Mouse (Mus musculus) stomach, embryonic 15.5 days (tissue): Measurements from ENCODE around the gene Abcf2. TPM values are rescaled to one million over a fixed set of nuclear protein-coding genes. Genes with fewer than 3 reads are reported as not detected.
"Not testable (repeated sequence)": the region's sequence is repeated elsewhere in the genome, so short reads cannot be mapped to it uniquely, and the experiment has no call there.

Experiments
- ATAC-seq: fragments of 200-750 bp; cut with Nextera tagmentation; 2 replicates; pipeline ENCODE4 v1.8.0; 2017; ENCODE audit warnings: low read depth, moderate number of reproducible peaks, moderate TSS enrichment; ENCODE audit not compliant: insufficient read depth, low FRiP score
- H3K27ac ChIP-seq: fragments of 300-500 bp; sonication (generic); 2 replicates; pipeline ENCODE4 v1.5.1; 2015; ENCODE audit warnings: mild to moderate bottlenecking, inconsistent platforms
- H3K27me3 ChIP-seq: fragments of 300-500 bp; sonication (generic); replicated peaks from 2 replicates; pipeline ENCODE4 v1.6.1; 2015; ENCODE audit warnings: inconsistent platforms
- H3K36me3 ChIP-seq: fragments of 300-500 bp; sonication (generic); 2 replicates; pipeline ENCODE4 v1.6.1; 2015; ENCODE audit warnings: inconsistent platforms
- H3K4me1 ChIP-seq: fragments of 300-500 bp; sonication (generic); 2 replicates; pipeline ENCODE4 v1.6.1; 2015; ENCODE audit warnings: inconsistent platforms
- H3K4me2 ChIP-seq: fragments of 300-500 bp; sonication (generic); 2 replicates; pipeline ENCODE4 v1.6.1; 2015; ENCODE audit warnings: mild to moderate bottlenecking, inconsistent platforms
- H3K4me3 ChIP-seq: fragments of 300-500 bp; sonication (generic); replicated peaks from 2 replicates; pipeline ENCODE4 v1.5.1; 2015; ENCODE audit warnings: inconsistent platforms
- H3K9ac ChIP-seq: fragments of 300-500 bp; sonication (generic); 2 replicates; pipeline ENCODE4 v1.6.1; 2015; ENCODE audit warnings: inconsistent platforms
- H3K9me3 ChIP-seq: fragments of 300-500 bp; sonication (generic); 2 replicates; pipeline ENCODE4 v1.6.1; 2016; ENCODE audit warnings: inconsistent platforms
- WGBS: fragments of 180-500 bp; shearing (Covaris S2); methylation state at CpG from one replicate; pipeline ENCODE4 v1.1.7; 2015; 5-methylcytosine and 5-hydroxymethylcytosine counted together
- polyA plus RNA-seq: library from polyadenylated mRNA; unstranded; fragments of >200 nt; fragmentation: Nextera tagmentation; extraction: Ambion mirVana; gene quantifications from 2 replicates; pipeline ENCODE4 v1.2.1, GENCODE M21; 2015

Gene Abcf2
- polyA plus RNA-seq, 1 experiment from 2014 or later, result 85.9 TPM

DNA sequence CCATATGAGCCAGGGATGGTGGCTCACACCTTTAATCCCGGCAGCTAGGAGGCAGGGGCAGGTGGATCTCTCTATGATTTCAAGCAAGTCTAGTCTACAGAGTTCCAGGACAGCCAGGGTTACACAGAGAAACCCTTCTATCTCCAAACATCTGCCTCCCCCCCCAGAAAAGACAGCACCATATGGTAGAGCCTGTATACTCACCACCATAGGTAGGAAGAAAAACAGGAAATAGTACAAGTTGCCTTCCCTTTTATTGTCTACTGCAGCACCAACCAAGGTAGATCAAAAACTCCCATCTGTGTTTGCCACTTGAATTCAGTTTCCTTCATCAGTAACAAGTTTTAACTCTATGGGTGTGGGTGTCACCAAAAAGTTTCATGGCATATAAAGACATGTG lies 1.3 kb downstream of the Abcf2 start:
- H3K9ac ChIP-seq, result no peak overlapping the region
- H3K27ac ChIP-seq, result no peak overlapping the region
- H3K27me3 ChIP-seq, result no peaks in the 10 kb centered on the region
- WGBS, result 80% methylated on average over 1 of the region's 1 CpGs
- H3K4me3 ChIP-seq, result peak overlapping the region; percentile 86
- peaks cover 11% of the 10 kb centered on the region for H3K4me1 ChIP-seq
- no peaks in the 10 kb centered on the region for H3K9me3 ChIP-seq
- ATAC-seq, result no peak
- H3K36me3 ChIP-seq, result peaks cover 36% of the 10 kb centered on the region
- peak overlapping the region; percentile 83 for H3K4me2 ChIP-seq

DNA sequence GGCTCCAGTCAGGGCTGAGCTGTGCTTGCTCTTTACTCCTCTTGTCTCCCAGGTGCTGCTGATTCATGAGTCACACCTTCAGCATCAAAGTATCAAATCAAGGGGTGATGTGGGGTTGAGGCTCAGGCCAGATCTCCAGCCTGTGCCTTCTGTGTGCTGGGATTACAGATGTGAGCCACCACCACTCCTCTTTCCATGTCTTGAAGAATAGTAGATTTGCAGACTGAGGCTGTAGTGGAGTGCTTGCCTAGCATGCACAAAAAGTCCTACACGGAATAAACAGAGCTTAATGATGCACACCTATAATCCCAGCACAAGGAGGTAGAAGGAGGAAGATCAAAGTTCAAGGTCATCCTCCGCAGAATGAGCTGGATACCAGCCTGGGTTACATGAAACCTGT lies 20.6 kb downstream of the Abcf2 start, which contains the start of gene 4931409K22Rik:
TSS of gene 4931409K22Rik (minus strand) at position 101 of the 400 bp plus-strand sequence.
- no peak for ATAC-seq
- no peaks in the 10 kb centered on the region for H3K4me1 ChIP-seq
- no peak within 1 kb of the TSS for H3K27ac ChIP-seq
- H3K9ac ChIP-seq, result no peak within 1 kb of the TSS
- no peak within 1 kb of the TSS for H3K4me3 ChIP-seq
- no peaks in the 10 kb centered on the region for H3K36me3 ChIP-seq
- H3K4me2 ChIP-seq, result no peak within 1 kb of the TSS
- WGBS, result 67% methylated on average over 2 of the region's 2 CpGs
- H3K9me3 ChIP-seq, result no peaks in the 10 kb centered on the region
- no peaks in the 10 kb centered on the region for H3K27me3 ChIP-seq

GRCm38 (mm10) chr5:24555335-24555734 lies 21.9 kb downstream of the Abcf2 start:
- H3K27ac ChIP-seq, H3K4me2 ChIP-seq, H3K9ac ChIP-seq, H3K4me3 ChIP-seq, H3K27me3 ChIP-seq, ATAC-seq, H3K36me3 ChIP-seq, H3K4me1 ChIP-seq, H3K9me3 ChIP-seq: not testable (repeated sequence)
- WGBS, result 87% methylated on average over 7 of the region's 7 CpGs

DNA sequence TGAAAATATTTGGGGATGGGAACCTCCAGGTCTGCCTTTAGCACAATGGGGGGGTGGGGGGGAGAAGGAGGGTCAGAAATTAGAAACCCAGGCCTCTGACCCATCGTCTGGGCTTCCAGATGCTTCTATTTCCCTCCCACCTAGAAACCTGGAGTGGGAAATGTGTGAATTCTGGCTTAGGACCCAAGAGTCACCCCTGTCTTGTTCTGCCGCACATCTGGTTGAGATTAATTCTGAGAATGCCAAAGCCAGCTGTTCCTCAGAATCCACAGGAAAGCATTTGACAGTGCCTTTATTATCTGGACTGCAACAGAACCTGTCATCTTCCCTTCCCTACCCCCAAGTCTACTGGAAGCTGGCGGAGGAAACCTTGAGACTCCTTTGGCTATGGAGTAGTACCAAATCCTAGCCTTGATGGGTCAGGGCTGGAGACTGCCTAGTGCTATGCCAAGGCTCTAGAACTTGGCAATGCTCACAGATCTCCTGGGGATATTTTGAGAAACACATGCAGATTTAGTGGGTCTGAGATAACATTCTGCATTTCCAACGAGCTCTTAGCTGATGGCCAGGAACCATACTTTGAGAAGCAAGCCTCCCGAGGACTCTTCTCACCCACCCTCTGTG lies 23.5 kb downstream of the Abcf2 start:
- H3K4me2 ChIP-seq, result no peak overlapping the region
- H3K9ac ChIP-seq, result no peak overlapping the region
- no peaks in the 10 kb centered on the region for H3K36me3 ChIP-seq
- H3K9me3 ChIP-seq, result no peaks in the 10 kb centered on the region
- ATAC-seq, result no peak
- H3K27me3 ChIP-seq, result no peaks in the 10 kb centered on the region
- H3K4me1 ChIP-seq, result peaks cover 9% of the 10 kb centered on the region
- 68% methylated on average over 5 of the region's 5 CpGs for WGBS
- H3K4me3 ChIP-seq, result no peak overlapping the region
- no peak overlapping the region for H3K27ac ChIP-seq

DNA sequence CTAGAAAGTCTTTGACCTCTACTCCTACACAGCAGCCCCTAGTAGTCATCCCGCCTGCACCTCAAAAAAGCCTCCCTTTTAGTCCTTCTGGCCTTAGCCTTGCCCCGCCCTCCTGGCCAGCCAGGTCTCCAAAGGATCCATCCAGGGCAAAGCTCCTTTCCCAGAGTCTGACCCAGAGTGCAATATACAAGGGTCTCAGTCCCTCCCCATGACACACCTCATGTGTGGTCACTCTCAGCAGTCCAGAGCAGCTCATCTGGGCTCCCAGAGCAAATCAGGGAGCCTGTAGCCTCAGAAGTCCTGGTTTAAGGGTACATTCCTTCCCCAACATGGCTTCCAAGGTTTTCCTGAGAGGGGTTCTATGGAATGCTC lies 26.0 kb downstream of the Abcf2 start:
- Histone ChIP-seq H3K9ac (no peak overlapping the region), H3K36me3 (no peaks in the 10 kb centered on the region), H3K27me3 (no peaks in the 10 kb centered on the region), H3K4me3 (0 out of 2 replicates have a peak overlapping the region, but pooled peaks have one; percentile 11), H3K4me1 (peaks cover 9% of the 10 kb centered on the region), H3K4me2 (peak overlapping the region; percentile 43), H3K27ac (no peak overlapping the region), H3K9me3 (no peaks in the 10 kb centered on the region)
- 48% methylated on average over 2 of the region's 2 CpGs for WGBS
- no peak for ATAC-seq

DNA sequence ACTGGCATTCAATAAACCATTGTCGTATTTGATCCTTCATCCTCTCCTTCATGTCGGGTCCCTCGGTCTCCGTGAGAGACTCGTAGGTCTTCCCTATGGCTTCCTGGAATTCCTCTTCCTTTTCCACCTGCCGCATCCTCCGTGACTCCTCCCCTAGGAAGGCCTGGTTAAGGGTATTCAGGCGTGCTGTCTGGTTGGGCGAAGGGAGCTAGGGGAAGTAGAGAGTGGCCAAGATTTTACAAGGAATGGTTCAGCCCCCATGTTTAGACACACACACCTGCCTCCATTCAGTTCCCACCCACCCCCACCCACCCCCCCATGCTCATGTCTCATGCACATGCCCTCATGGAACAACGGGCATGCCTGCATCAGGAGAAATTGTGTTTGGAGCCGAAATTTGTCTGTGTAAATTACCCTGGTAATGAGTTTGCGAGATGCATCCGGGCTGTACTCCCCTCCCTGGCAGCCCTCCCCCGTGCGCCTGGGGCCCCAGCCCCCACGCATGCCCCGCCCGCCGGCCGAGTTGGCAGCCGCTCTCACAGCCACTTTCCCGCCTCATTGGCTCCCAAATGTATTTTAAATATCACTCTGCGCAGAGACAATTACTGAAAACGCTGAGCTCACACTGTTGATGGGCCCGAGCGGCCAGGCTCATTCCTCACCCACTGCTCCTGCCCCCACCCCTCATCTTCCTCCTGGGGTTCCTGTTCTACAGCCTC lies 26.5 kb downstream of the Abcf2 start:
- Histone ChIP-seq H3K4me3 (0 out of 2 replicates have a peak overlapping the region, but pooled peaks have one; percentile 11), H3K27me3 (no peaks in the 10 kb centered on the region), H3K36me3 (no peaks in the 10 kb centered on the region), H3K9ac (no peak overlapping the region), H3K4me1 (peaks cover 9% of the 10 kb centered on the region), H3K9me3 (no peaks in the 10 kb centered on the region), H3K27ac (no peak overlapping the region), H3K4me2 (peak overlapping the region; percentile 43)
- ATAC-seq, result peak; percentile 59
- WGBS, result 25% methylated on average over 26 of the region's 26 CpGs

- H3K9ac ChIP-seq, result no peak overlapping the region
- H3K9me3 ChIP-seq, result no peaks in the 10 kb centered on the region
- ATAC-seq, result no peak
- H3K27me3 ChIP-seq, result no peaks in the 10 kb centered on the region
- H3K36me3 ChIP-seq, result no peaks in the 10 kb centered on the region
- no peak overlapping the region for H3K4me3 ChIP-seq
- H3K27ac ChIP-seq, result no peak overlapping the region
- H3K4me2 ChIP-seq, result no peak overlapping the region
- whole genome bisulfite sequencing, result 71% methylated on average over 7 of the region's 7 CpGs
- H3K4me1 ChIP-seq, result peaks cover 13% of the 10 kb centered on the region
Measured at GRCm38 (mm10) chr5:24542643-24543042, 34.6 kb downstream of the Abcf2 start.

- Histone ChIP-seq H3K4me1 (peaks cover 13% of the 10 kb centered on the region), H3K27me3 (no peaks in the 10 kb centered on the region), H3K27ac (no peak overlapping the region), H3K4me3 (0 out of 2 replicates have a peak overlapping the region, but pooled peaks have one; percentile 14), H3K9me3 (no peaks in the 10 kb centered on the region), H3K36me3 (no peaks in the 10 kb centered on the region), H3K9ac (no peak overlapping the region), H3K4me2 (peak overlapping the region; percentile 48)
- 13% methylated on average over 6 of the region's 6 CpGs for WGBS
- no peak for ATAC-seq
Measured at GRCm38 (mm10) chr5:24541144-24541569, 36.1 kb downstream of the Abcf2 start.

DNA sequence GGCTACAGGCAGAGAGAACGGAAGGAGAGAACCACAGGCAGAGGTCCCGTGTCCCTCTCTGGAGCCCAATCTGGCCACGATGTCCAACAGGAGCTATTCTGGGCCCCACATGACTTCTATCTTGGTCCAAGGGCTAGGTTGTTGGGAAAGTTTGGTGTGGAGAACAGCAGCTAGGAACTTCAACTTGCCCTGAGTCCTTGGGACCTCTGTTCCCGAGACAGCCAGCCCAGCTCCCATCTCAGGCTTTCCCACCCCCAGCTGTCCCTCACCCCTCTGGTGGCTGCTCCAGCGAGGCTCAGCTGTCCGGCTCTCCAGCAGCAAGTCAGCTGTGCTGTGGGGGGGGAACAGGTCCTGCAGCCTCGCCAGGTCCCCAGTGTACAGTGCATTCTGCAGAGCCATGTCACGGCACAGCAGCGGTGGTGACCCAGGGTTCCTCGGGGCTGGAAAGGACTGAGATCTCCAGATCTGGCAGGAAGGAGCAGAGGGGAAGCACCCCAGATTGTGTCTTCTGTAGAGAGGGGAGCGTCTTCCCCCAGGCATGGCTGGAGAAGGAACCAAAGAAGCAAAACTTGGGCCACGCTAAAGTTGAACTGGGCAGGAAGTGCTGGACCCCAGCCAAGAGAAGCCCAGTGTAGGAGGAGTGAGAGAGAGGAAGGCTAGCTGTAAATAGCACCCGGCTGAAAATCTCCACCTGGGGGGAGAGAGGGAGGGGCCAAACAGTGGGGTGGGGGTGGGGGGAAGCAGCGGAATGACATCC lies 36.7 kb downstream of the Abcf2 start, which contains the start of gene Asb10:
TSS of gene Asb10 (minus strand) at position 592 of the 757 bp plus-strand sequence.
- no peaks in the 10 kb centered on the region for H3K27me3 ChIP-seq
- peak; percentile 69; the same call in 1 of the 2 replicates for ATAC-seq
- H3K36me3 ChIP-seq, result no peaks in the 10 kb centered on the region
- WGBS, result 17% methylated on average over 14 of the region's 14 CpGs
- H3K9ac ChIP-seq, result no peak within 1 kb of the TSS
- H3K9me3 ChIP-seq, result no peaks in the 10 kb centered on the region
- H3K27ac ChIP-seq, result 0 out of 2 replicates have a peak within 1 kb of the TSS, but pooled peaks have one; percentile 11
- peak within 1 kb of the TSS; percentile 14; the same call in 1 of the 2 replicates for H3K4me3 ChIP-seq
- H3K4me2 ChIP-seq, result peak within 1 kb of the TSS; percentile 48
- peaks cover 13% of the 10 kb centered on the region for H3K4me1 ChIP-seq

GRCm38 (mm10) chr5:24539571-24540296 lies 37.5 kb downstream of the Abcf2 start:
- Histone ChIP-seq H3K4me3 (no peak overlapping the region), H3K9me3 (no peaks in the 10 kb centered on the region), H3K27me3 (no peaks in the 10 kb centered on the region), H3K4me2 (peak overlapping the region; percentile 48; the same call in 1 of the 2 replicates), H3K36me3 (no peaks in the 10 kb centered on the region), H3K27ac (no peak overlapping the region), H3K4me1 (peaks cover 13% of the 10 kb centered on the region), H3K9ac (no peak overlapping the region)
- WGBS, result 85% methylated on average over 22 of the region's 22 CpGs
- no peak for ATAC-seq

- no peak overlapping the region for H3K4me3 ChIP-seq
- ATAC-seq, result no peak
- no peak overlapping the region for H3K4me2 ChIP-seq
- H3K27ac ChIP-seq, result no peak overlapping the region
- H3K27me3 ChIP-seq, result no peaks in the 10 kb centered on the region
- no peaks in the 10 kb centered on the region for H3K36me3 ChIP-seq
- WGBS, result 65% methylated on average over 16 of the region's 16 CpGs
- no peaks in the 10 kb centered on the region for H3K9me3 ChIP-seq
- H3K9ac ChIP-seq, result no peak overlapping the region
- peaks cover 13% of the 10 kb centered on the region for H3K4me1 ChIP-seq
Measured at GRCm38 (mm10) chr5:24537618-24538017, 39.6 kb downstream of the Abcf2 start.
